Mouse (Mus musculus) midbrain, embryonic 11.5 days (tissue): ENCODE measurements around the gene Foxp1. TPM values are rescaled to one million over a fixed set of nuclear protein-coding genes. Genes with fewer than 3 reads are reported as not detected.

Experiments
- ATAC-seq: fragments of 200-750 bp; cut with Nextera tagmentation; 2 replicates; pipeline ENCODE4 v1.8.0; 2017; ENCODE audit warnings: moderate TSS enrichment, moderate library complexity; ENCODE audit not compliant: low FRiP score
- DNase-seq: peaks from one replicate; pipeline ENCODE4 v3.0.0; 2015; ENCODE audit warnings: low spot score; ENCODE audit errors: missing footprints
- H3K27ac ChIP-seq: fragments of 300-500 bp; sonication (generic); 2 replicates; pipeline ENCODE4 v1.5.1; 2014; ENCODE audit warnings: low read depth, low read length
- H3K27me3 ChIP-seq: fragments of 300-500 bp; sonication (generic); 2 replicates; pipeline ENCODE4 v1.6.1; 2014; ENCODE audit warnings: mild to moderate bottlenecking, low read length, moderate library complexity, mixed read lengths; ENCODE audit not compliant: control insufficient read depth, insufficient read depth
- H3K36me3 ChIP-seq: fragments of 300-500 bp; sonication (generic); 2 replicates; pipeline ENCODE4 v1.6.1; 2014; ENCODE audit warnings: mild to moderate bottlenecking, low read length, moderate library complexity, mixed read lengths; ENCODE audit not compliant: control insufficient read depth, insufficient read depth
- H3K4me1 ChIP-seq: fragments of 300-500 bp; sonication (generic); 2 replicates; pipeline ENCODE4 v1.6.1; 2014; ENCODE audit warnings: low read length; ENCODE audit not compliant: control insufficient read depth, insufficient read depth
- H3K4me2 ChIP-seq: fragments of 300-500 bp; sonication (generic); 2 replicates; pipeline ENCODE4 v1.6.1; 2014; ENCODE audit warnings: mild to moderate bottlenecking, moderate library complexity
- H3K4me3 ChIP-seq: fragments of 300-500 bp; sonication (generic); 2 replicates; pipeline ENCODE4 v1.5.1; 2014; ENCODE audit warnings: low read depth, low read length
- H3K9ac ChIP-seq: fragments of 300-500 bp; sonication (generic); 2 replicates; pipeline ENCODE4 v1.6.1; 2014; ENCODE audit warnings: low read length
- H3K9me3 ChIP-seq: fragments of 300-500 bp; sonication (generic); 2 replicates; pipeline ENCODE4 v1.6.1; 2016; ENCODE audit warnings: low read length; ENCODE audit not compliant: control insufficient read depth
- WGBS: fragments of 180-500 bp; shearing (Covaris S2); extraction: QIAGEN DNeasy Blood & Tissue Kit; methylation state at CpG from one replicate; pipeline ENCODE4 v1.1.7; 2014; 5-methylcytosine and 5-hydroxymethylcytosine counted together
- polyA plus RNA-seq: library from polyadenylated mRNA; unstranded; fragments of >200 nt; fragmentation: Nextera tagmentation; extraction: Ambion mirVana; gene quantifications from 2 replicates; pipeline ENCODE4 v1.2.1, GENCODE M21; 2014

The Foxp1 gene
- polyA plus RNA-seq, 1 experiment from 2014 or later: 86.2 TPM

GRCm38 (mm10) chr6:99374448-99375271 is 147.9 kb downstream of the Foxp1 start:
- DNase-seq (no peak), ATAC-seq (no peak)
- no peaks in the 10 kb centered on the region for H3K9me3 ChIP-seq
- 90% methylated on average over 19 of the region's 19 CpGs for WGBS
- H3K4me3 ChIP-seq: no peak overlapping the region
- no peak overlapping the region for H3K4me2 ChIP-seq
- no peaks in the 10 kb centered on the region for H3K27me3 ChIP-seq
- H3K36me3 ChIP-seq: no peaks in the 10 kb centered on the region
- H3K27ac ChIP-seq: no peak overlapping the region
- H3K9ac ChIP-seq: no peak overlapping the region
- peaks cover 4% of the 10 kb centered on the region for H3K4me1 ChIP-seq

DNA sequence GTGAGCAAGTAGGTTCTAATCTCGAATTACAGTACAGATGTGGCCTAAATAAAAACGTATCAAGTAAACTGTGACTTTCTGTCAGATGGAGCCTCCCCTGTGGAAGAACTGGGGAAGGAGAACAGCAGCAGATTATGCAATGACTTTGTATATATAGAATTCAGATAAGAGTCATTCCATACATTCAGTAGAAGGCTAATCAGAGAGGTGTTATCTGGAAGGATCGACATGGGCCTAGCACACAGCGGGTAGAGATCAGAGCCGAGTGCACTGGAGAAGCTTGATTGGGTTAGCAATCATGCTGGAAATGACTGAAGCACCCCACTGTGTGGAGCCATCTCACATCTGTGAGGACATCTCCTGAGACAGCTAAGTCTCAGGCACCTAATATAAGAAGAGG is 150.1 kb downstream of the Foxp1 start:
- no peak for DNase-seq
- ATAC-seq: no peak
- Histone ChIP-seq H3K4me3 (no peak overlapping the region), H3K27ac (no peak overlapping the region), H3K36me3 (no peaks in the 10 kb centered on the region), H3K9ac (no peak overlapping the region), H3K4me2 (no peak overlapping the region), H3K4me1 (peaks cover 2% of the 10 kb centered on the region), H3K27me3 (no peaks in the 10 kb centered on the region), H3K9me3 (no peaks in the 10 kb centered on the region)
- 90% methylated on average over 5 of the region's 5 CpGs for WGBS

DNA sequence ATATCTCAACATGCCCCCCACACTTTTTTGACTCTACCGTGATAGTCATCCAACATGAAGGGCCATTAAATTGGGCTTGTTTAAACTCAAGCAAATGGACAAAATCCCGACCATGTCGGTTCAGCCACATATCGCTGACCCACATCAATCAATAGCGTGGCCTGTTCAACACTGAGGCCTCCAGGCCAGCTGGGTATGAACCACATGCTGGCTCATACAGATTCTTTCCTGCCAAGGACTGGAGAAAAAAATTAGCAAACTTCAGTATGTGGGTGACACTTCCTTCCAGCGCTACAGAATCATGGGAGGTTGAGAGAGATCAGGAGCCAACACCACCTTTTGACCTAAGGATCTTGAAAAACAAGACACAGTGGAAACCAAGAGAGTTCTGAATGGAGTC is 150.5 kb downstream of the Foxp1 start:
- Histone ChIP-seq H3K9ac (no peak overlapping the region), H3K27me3 (no peaks in the 10 kb centered on the region), H3K4me1 (no peaks in the 10 kb centered on the region; the same call in 1 of the 2 replicates), H3K27ac (no peak overlapping the region), H3K36me3 (no peaks in the 10 kb centered on the region), H3K4me3 (no peak overlapping the region), H3K4me2 (no peak overlapping the region), H3K9me3 (no peaks in the 10 kb centered on the region)
- no peak for ATAC-seq
- no peak for DNase-seq
- 91% methylated on average over 6 of the region's 6 CpGs for WGBS

DNA sequence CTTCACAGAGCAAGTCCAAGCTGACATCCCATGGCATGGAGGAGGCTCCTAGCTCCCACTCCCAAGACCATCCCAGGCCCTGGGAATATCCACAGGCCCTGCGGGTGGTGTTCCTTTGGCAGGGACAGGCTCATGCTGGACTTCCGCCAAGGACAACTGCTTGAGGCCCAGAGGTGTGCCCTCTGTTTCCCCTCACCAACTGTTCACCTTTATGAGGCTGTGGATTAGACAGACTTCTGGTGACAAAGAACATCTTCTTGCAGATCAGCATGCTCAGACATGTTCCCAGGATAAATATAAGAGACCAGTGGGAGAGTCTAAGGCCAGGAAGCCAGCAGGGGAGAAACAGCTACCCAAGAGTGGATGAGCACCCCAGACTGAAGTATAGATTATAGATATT is 152.6 kb downstream of the Foxp1 start:
- DNase-seq: no peak
- no peak overlapping the region for H3K4me2 ChIP-seq
- 93% methylated on average over 2 of the region's 2 CpGs for WGBS
- no peaks in the 10 kb centered on the region for H3K27me3 ChIP-seq
- no peak overlapping the region for H3K4me3 ChIP-seq
- H3K9me3 ChIP-seq: no peaks in the 10 kb centered on the region
- no peak for ATAC-seq
- no peaks in the 10 kb centered on the region for H3K36me3 ChIP-seq
- no peak overlapping the region for H3K27ac ChIP-seq
- H3K9ac ChIP-seq: no peak overlapping the region
- H3K4me1 ChIP-seq: no peaks in the 10 kb centered on the region

DNA sequence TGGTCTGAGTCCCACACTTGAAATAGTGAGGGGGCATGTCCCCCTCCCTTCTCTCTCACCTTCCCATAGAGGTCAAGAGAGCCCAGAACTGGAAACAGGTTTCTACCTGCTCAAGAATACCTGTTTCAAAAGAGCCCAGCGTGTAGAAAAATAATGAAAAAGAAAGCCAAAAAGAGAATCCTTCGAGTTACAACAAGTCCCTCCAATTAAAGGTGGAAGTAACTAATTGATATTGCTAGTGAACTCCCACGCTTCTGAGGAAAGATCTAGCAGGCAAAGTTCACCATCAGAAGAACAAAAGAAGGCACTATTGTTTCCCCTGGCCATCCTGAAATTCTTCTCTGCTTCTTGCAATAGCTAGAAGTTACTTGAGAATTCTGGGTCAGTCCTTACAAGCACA is 153.4 kb downstream of the Foxp1 start:
- no peak overlapping the region for H3K9ac ChIP-seq
- no peaks in the 10 kb centered on the region for H3K36me3 ChIP-seq
- H3K4me3 ChIP-seq: no peak overlapping the region
- ATAC-seq (no peak), DNase-seq (no peak)
- H3K4me1 ChIP-seq: no peaks in the 10 kb centered on the region
- H3K9me3 ChIP-seq: no peaks in the 10 kb centered on the region
- no peak overlapping the region for H3K27ac ChIP-seq
- 90% methylated on average over 3 of the region's 3 CpGs for WGBS
- no peaks in the 10 kb centered on the region for H3K27me3 ChIP-seq
- no peak overlapping the region for H3K4me2 ChIP-seq

- ATAC-seq: no peak
These were observed 154.3 kb downstream of the Foxp1 start for GRCm38 (mm10) chr6:99368118-99368753.

GRCm38 (mm10) chr6:99364545-99364944 is 158.0 kb downstream of the Foxp1 start:
- 77% methylated on average over 6 of the region's 6 CpGs for WGBS

More at GRCm38 (mm10) chr6:99368118-99368753, 154.3 kb downstream of the Foxp1 start:
- DNase-seq: no peak
- Histone ChIP-seq H3K4me2 (no peak overlapping the region), H3K9me3 (no peaks in the 10 kb centered on the region), H3K36me3 (no peaks in the 10 kb centered on the region), H3K9ac (no peak overlapping the region), H3K27ac (no peak overlapping the region), H3K27me3 (no peaks in the 10 kb centered on the region), H3K4me3 (no peak overlapping the region), H3K4me1 (no peaks in the 10 kb centered on the region)
- WGBS: 81% methylated on average over 4 of the region's 4 CpGs

GRCm38 (mm10) chr6:99360581-99360980 is 161.9 kb downstream of the Foxp1 start:
- Histone ChIP-seq H3K27ac (no peak overlapping the region), H3K4me3 (no peak overlapping the region), H3K36me3 (no peaks in the 10 kb centered on the region), H3K4me1 (no peaks in the 10 kb centered on the region), H3K4me2 (no peak overlapping the region), H3K9ac (no peak overlapping the region), H3K27me3 (no peaks in the 10 kb centered on the region), H3K9me3 (no peaks in the 10 kb centered on the region)
- ATAC-seq (no peak), DNase-seq (no peak)
- WGBS: 93% methylated on average over 4 of the region's 4 CpGs

More at GRCm38 (mm10) chr6:99364545-99364944, 158.0 kb downstream of the Foxp1 start:
- H3K27me3 ChIP-seq: no peaks in the 10 kb centered on the region
- no peak overlapping the region for H3K27ac ChIP-seq
- no peaks in the 10 kb centered on the region for H3K4me1 ChIP-seq
- H3K4me3 ChIP-seq: no peak overlapping the region
- ATAC-seq (no peak), DNase-seq (no peak)
- no peak overlapping the region for H3K9ac ChIP-seq
- H3K4me2 ChIP-seq: no peak overlapping the region
- H3K9me3 ChIP-seq: no peaks in the 10 kb centered on the region
- H3K36me3 ChIP-seq: no peaks in the 10 kb centered on the region

DNA sequence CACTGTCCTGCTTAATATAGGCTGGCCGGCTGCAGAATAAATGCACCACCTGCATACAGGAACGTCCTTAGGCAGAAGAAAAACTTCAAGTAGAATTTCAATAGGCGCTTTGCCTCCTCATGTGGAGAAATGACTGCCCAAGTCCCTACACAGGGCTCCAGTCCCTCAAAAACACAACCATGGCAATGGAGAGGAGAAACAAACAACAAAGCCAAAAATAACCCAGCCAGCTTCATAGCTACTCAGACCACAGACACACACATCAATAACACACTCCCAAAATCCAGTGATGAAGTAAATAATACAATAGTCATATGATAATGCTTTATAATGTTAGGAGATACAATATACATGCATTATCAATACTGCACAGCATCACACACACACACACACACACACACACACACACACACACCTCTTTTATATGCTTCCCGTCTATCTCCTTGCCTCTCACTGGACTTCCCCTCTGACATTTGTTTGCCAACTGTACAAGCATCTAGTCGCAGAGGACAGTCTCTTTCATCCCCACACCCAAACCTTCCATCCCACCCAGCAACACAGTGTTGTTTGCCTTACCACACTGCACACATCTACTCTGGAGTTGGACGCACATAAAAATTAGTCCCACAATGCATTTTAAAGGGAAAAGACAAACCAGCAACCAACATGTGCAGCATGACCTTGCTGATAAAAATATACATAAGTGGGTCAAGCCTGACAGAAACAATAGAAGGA is 162.6 kb downstream of the Foxp1 start:
- 87% methylated on average over 6 of the region's 6 CpGs for WGBS
- no peak for ATAC-seq

More for the DNA sequence above, 162.6 kb downstream of the Foxp1 start:
- Histone ChIP-seq H3K9ac (no peak overlapping the region), H3K9me3 (no peaks in the 10 kb centered on the region), H3K27ac (no peak overlapping the region), H3K4me1 (no peaks in the 10 kb centered on the region), H3K4me3 (no peak overlapping the region), H3K27me3 (no peaks in the 10 kb centered on the region), H3K36me3 (no peaks in the 10 kb centered on the region), H3K4me2 (no peak overlapping the region)
- no peak for DNase-seq
